Mouse (Mus musculus): Measurements from ENCODE around the gene Susd3.

Gene Susd3

DNA sequence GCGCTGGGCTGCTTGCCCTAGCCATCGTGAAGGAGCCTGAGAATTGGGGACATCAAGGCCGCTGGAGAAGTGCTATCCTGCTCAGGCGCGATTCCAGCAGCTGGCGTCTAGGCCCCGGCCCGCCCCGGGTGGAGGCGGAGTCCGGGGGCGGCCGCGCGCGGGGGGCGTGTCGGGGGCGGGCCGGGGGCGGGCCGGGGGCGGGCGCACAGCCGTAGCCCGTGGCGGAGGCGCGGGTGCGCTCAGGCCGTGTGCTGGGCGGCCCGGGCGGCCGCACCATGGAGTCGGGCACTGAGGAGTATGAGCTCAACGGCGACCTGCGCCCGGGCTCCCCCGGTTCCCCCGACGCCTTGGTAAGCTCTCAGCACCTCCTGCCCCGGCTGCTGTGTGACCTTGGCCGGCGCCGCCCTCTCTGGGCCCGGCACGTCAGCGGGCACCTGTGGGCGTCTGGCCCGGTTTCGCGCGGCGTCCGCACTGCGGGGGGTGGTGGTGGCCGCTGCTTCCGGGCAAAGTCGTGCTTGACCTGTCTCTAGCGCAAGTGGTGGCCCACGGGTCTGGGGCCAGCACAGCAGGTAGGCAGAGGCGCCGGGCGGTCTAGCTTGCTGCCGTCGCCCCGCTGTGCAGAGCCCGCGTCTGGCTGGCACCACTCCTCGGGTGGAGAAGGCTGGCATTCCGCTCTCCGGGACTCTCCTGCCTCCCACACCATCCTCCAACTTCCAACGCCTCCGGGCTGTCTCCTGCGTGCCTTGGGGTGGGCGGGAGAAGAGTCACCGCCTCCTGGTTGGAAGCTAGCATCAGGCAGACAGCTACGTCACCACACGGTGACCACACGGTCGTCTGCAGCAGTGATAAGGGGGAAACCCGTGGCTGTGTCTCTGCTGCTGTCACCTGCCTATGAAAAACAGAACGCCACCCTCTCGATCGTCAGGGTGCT is 61.0 kb downstream of the Susd3 start, which contains the start of gene Ninj1:
Ninj1 (plus strand) TSS at position 198 of the 931 bp plus-strand sequence.
- peak; percentile 55 for DNase-seq (ENCODE audit: low read depth, low spot score)

DNA sequence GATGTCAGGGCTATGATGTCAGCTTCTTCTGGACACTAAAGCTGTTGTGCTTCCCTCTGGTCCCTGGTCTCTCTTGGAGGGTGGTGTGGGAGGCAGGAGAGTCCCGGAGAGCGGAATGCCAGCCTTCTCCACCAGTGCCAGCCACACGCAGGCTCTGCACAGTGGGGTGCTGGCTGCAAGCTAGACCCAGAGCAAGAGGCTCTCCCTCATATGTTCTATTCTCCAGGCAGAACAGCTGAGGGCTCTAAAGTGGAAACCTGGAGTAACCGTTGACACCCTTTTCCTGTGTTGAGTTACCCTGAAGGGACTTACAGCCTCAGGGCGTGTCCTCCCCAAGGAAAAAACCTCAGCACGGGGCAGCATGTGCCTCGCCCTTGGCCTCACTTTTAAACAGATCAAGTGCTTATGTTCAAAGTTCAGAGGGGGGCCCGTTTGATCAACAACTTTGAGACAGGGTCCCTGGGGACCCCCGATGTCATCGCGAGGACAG is 61.7 kb downstream of the Susd3 start:
- peak; percentile 21 for DNase-seq (ENCODE audit: low read depth, low spot score)

DNA sequence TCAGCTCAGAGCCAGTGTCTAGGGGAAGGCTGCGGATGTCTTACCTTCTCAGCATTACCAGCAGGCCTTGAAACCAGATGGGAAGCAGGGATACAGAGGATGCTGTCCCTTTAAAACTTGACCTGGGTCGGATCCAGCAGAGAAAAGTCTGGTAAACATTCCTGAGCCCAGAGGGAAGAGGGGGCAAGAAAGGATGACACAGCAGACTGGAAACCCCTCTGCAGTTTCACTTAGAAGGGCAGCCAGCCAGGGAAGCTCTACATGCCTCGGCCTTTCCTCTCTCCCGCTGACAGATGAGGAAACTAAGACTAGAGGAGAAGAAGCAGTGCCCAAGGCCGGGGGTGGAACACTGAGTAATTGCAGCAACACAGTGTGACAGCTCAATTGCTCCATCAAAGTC is 64.9 kb downstream of the Susd3 start:
- no peak for DNase-seq (ENCODE audit: low read depth, low spot score)

DNA sequence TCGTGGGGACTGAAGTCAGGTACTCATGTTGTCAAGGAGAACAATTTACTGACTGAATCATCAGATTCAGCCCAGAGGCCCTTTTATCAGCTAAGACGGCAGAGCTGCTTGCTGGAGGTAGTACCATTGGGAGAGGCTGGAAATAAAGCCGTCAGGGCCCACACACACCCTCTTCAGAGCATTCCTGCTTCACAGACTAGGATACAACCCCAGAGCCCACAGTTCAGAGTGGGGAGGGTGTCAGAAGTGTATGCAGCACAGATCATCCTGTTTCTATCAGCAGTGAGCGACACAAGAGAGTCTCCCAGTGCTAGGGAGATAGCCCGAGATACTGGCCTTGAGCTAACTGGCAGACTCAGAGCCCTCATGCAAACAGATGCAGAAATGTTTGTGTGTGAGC is 65.3 kb downstream of the Susd3 start:
- no peak for DNase-seq (ENCODE audit: low read depth, low spot score)

DNA sequence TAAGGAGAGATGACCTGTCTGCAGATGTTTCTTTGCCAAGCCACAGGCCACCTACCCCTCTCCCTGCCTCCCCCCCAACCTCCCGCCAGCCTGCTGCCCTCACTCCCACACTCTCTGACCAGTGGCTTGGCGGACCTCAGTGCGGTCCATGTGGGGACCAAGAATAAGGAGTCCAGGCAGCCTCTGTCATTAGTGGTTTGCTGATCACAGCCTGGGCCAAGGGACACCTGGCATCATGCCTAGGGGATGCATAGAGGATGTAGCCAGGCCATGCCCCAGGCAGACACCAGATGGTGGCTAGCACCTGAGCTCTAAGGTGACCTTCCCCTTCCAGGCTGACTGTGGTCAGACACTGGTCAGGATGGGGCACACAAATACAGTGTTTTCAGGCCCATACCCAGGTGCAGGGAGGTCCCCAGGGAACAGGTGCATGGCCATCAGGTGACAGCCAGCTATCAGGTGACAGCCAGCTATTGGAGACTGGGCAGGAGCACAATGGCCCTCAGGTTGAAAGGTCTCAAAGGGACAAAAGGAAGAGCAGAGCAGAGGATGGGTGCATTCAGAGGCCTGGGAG is 67.0 kb downstream of the Susd3 start:
- DNase-seq (ENCODE audit: low read depth, low spot score) = no peak

DNA sequence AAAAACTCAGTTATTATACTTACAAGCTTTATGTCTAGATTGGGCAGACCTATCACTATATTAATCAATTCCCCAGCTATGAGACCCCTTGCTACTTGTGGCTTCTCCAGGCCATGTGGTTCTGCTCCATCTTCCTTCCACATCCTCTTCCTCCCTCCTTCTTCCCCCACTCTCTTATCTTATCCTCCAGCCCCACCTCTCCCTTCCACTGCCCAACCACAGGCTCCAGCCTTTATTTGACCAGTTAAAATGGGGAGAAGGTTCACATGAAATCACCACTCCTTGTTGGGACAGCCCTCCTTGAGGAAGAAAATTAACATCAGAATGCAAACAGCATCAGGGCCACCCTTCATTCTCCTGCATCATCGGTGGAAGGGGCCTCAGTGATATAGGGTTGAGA is 67.8 kb downstream of the Susd3 start:
- DNase-seq (ENCODE audit: low read depth, low spot score) = no peak
